Mouse (Mus musculus) G1E (cell line): ENCODE measurements around the gene Enah.

Experiments used
- CTCF ChIP-seq: IDR thresholded peaks from 2 replicates; pipeline ENCODE4 v1.5.1; 2012; ENCODE audit warnings: low read depth, low read length, inconsistent platforms, mixed read lengths
- GATA1 ChIP-seq: IDR thresholded peaks from 2 replicates; pipeline ENCODE4 v1.6.1; 2012; ENCODE audit warnings: borderline replicate concordance, low read length, inconsistent platforms, mixed read lengths
- GATA2 ChIP-seq: IDR thresholded peaks from 2 replicates; pipeline ENCODE4 v1.6.1; 2012; ENCODE audit warnings: low read depth, low read length, inconsistent platforms, borderline replicate concordance

- TF ChIP-seq CTCF, result no peak
- no peak for TF ChIP-seq GATA1
- no peak for TF ChIP-seq GATA2
Observed at GRCm38 (mm10) chr1:181998673-181999072, 21.1 kb downstream of the Enah start.
